Mouse (Mus musculus): ENCODE measurements around the gene Nmrk1. TPM values are rescaled to one million over a fixed set of nuclear protein-coding genes. Genes with fewer than 3 reads are reported as not detected.

Gene Nmrk1
- 158 TPM for polyA plus RNA-seq (2017; shearing (Covaris generic))

DNA sequence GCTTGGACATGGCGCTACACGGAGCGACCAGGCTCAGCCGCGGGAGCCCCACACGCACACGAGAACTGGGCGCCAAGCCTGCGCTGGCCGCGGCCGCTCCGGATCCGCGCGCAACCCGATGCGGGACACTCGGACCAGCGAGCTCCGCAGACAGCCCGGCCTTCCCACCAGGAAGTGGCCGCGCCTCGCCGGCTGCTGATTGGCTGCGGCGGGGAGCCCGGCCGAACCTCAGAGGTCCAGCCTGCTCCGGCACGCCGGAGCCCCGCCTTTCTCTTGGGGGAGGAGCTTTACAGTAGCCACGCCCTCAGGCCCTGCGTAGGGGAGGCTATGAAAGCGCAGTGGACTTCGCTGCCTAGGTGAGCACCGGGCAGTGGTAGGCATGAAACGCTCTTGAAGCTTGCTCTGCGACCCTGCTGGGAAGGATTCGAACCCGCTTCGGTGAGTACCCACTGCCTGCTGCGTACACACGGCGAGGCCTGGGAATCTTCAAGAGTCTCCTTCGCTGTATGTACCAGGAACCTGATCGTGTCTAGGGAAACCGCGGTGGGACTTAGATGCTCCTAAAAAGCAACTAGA lies at the start of gene Nmrk1, which contains the start of gene Ostf1:
Gene Nmrk1 (plus strand): TSS at position 307 of the 576 bp plus-strand sequence.
Gene Ostf1 (minus strand): TSS at position 180 of the 576 bp plus-strand sequence.

DNA sequence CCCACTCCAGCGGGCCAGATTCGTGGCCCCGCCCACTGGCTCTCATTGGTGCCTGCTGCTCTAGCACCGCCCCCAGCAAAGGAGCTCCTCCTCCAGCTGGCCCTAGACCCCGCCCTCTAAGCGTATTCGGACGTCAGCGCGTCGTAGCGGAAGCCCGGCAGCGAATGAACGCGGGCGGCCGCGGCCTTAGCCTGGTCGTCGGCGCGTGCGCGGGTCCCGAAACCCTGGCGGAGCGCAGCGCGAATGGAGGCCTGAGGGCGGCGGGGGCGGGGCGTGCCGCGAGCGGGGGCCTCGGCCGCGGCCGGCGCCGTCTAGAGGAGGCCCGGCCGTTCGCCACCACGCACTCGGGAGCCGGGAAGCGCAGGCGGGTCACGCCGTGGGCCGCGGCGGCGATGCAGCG lies 38.9 kb downstream of the Nmrk1 start, which contains the start of gene Carnmt1:
Gene Carnmt1 (plus strand): TSS at position 157 of the 400 bp plus-strand sequence.

Other genes starting within 250 kb of the Nmrk1 start
- gene Ostf1, start 127 bp upstream of the Nmrk1 start, polyA plus RNA-seq (2017; shearing (Covaris generic)) = 588 TPM
- gene Carnmt1, start 38.8 kb downstream of the Nmrk1 start, polyA plus RNA-seq (2017; shearing (Covaris generic)) = 33.0 TPM
- 47.8 TPM for gene D030056L22Rik, start 81.2 kb downstream of the Nmrk1 start, polyA plus RNA-seq (2017; shearing (Covaris generic))
- 4.2 TPM for gene Trpm6, start 118.0 kb downstream of the Nmrk1 start, polyA plus RNA-seq (2017; shearing (Covaris generic))

Data from effector memory CD4-positive, alpha-beta T cell, adult 7 months (primary cell).